Mouse (Mus musculus): Measurements from ENCODE around the gene Zbtb3. TPM values are rescaled to one million over a fixed set of nuclear protein-coding genes. Genes with fewer than 3 reads are reported as not detected.
A peak's percentile ranks its signal among the peaks of the same experiment; 100 is the strongest.
"Not testable (repeated sequence)": the region's sequence is repeated elsewhere in the genome, so short reads cannot be mapped to it uniquely, and the experiment has no call there.

The Zbtb3 gene
- total RNA-seq, 2 experiments from 2014 or later = 1.9 to 2.1 TPM

DNA sequence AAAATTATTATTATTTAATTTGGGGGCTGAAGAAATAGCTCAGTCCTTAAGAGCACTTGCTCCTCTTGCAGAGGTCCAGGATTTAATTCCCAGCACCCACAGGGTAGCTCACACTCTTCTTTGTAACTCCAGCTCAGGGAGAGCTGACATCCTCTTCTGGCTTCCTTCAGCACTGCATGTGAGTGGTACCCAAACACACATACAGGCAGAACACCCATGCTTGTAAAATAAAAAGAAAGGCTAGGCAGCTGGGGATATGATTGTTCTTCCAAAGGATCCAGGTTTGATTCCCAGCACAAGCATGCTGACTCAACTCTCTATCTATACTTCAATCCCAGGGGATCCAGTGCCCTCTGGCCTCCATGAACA is 3.4 kb upstream of the Zbtb3 start:
- no peak for DNase-seq (ENCODE audit: low spot score)
- intact Hi-C loops (cut with DNase I) = loop anchor here (2.0 kb wide), 1 partner anchor 20 kb away; the partner anchor contains the start of gene Ttc9c

DNA sequence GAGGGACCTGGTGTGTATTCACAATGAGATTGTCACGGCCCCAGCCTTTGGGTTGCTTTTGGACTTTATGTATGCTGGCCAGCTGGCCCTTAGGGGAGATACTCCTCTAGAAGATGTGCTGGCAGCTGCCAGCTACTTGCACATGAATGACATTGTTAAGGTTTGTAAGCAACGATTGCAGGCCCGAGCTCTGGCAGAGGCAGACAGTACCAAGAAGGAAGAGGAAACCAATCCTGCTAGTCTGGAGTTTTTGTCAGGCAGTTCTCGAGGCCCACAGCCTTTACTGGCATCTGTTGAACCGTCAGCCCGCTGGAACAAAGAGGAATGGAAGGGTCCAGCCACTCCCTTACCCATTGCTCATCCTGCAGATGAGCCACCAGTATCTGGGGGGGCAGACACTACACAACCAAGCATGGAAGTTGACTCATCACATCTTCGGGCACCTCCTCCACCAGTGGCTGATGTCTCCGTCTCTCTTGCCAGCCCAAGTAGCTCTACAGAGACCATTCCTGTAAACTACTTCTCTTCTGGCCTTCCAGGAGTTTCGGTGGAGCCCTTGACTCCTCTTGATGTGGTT is 937 bp downstream of the Zbtb3 start:
- no peak for DNase-seq (ENCODE audit: low spot score)
- intact Hi-C loops (cut with DNase I) = no loop called here

DNA sequence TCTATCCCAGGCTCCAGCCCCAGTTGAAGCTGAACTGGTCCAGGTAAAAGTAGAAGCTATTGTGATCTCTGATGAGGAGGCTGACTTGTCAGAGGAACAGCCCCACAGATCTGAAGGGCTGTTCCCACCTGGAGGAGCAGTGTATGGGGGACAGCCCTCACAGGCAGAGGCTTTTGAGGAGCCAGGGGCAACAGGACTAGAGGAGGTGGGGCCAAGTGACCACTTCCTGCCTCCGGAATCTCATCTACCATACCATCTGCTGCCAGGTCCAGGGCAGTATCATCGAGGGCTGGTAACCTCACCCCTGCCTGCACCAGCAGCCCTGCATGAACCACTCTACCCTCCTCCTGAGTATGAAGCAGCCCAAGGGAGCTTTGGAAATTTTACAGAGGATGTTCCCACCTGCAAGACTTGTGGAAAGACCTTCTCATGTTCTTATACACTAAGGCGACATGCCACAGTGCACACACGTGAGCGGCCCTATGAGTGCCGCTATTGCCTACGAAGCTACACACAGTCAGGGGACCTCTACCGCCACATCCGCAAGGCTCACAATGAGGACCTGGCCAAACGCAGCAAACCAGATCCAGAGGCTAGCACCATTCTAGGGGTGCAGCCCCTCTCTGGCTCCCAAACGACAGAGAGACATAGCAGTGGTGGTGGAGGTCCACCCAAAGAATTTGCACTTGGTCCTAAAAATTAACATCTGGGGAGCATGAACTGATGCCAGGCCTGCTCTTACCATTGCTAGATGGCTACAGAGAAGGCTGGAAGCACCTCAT is 1.7 kb downstream of the Zbtb3 start:
- intact Hi-C loops (cut with DNase I) = no loop called here
- no peak for DNase-seq (ENCODE audit: low spot score)

DNA sequence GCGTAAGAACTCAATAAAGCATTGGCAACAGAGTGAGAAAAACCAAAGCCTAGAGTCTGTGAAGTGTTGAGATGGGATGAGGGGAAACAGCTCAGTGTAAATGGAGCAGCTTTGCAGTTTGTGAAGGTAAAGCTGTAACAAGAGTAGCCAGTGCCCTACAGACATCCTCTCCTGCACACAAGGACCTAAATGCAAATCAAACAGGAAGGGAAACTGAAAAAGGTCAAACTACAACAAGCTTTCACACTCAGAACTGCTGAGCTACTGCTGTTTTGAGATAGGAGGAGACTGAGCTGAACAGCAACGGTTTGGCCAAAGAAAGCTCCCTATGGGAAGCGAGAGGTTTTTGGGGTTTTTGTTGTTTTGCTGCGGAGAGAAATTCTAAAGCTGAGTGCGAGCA is 4.5 kb downstream of the Zbtb3 start:
- intact Hi-C loops (cut with DNase I) = no loop called here
- no peak for DNase-seq (ENCODE audit: low spot score)

DNA sequence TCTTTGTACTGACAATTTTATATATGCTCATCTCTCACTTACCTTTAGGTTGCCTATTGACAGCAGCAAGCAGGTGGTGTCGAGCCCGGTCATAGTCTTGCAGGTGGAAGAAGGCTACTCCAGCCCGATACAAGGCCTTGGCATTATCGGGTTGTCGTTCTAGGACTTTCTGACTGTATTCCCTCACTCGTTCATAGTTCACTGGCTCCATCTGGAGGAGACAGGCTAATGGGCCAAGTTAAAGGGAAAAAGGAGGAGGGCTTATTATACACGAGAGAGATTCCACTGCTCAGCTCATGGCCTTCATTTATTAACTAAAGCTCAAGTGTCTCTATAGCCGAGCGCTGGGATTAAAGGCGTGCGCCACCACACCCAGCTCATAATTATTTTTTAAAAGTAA is 13.5 kb downstream of the Zbtb3 start:
- intact Hi-C loops (cut with DNase I) = loop anchor here (5.0 kb wide), 1 partner anchor 94 kb away; the partner anchor contains the start of gene Slc3a2
- no peak for DNase-seq (ENCODE audit: low spot score)

DNA sequence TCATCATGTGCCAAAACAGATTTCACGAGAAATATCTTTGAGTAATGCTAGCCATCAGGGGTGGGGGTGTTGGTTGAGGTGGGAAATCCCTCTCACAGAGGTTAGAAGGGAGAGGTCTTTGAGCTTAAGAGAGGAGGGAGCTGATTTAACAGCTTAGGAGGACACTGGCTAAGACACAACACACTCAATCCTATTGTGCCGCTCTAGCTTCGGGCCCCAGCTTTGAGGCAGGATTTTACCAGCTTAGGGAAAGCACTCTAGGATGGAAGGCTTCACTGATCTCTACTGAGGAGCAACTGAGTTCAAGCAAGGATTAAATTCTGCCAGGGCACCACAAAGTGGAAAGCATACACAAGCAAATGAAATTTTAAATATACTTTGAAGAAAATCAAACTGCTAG is 14.6 kb downstream of the Zbtb3 start:
- intact Hi-C loops (cut with DNase I) = loop anchor here (5.0 kb wide), 1 partner anchor 95 kb away; the partner anchor contains the start of gene Slc3a2
- DNase-seq (ENCODE audit: low spot score) = no peak

DNA sequence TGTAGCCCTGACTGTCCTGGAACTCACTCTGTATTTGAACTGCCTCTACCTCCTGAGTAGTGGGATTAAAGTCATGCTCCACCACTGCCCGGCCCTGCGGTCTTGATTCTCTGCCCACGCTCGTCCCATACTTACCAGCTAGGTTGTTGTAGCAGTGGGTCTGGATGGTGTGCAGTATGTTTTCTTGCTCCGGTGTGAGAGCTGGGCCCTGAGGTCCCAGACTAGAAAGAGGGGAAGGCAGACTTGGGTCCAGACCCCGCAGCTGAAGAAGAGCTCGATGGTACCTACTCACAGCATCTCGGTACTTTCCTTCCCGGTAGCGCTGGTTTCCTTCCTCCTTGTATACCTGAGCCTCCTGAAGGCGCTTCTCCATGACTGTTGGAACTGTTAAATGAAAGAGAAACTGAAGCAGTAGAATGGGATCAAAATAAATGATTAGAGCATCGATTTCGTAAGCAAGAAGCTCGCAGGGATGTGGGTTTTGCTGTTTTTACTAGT is 16.0 kb downstream of the Zbtb3 start:
- intact Hi-C loops (cut with DNase I) = loop anchor here (2.0 to 5.0 kb wide), 2 partner anchors 20 to 96 kb away; partner anchors contain the start of genes Polr2g and Slc3a2
- no peak for DNase-seq (ENCODE audit: low spot score)

DNA sequence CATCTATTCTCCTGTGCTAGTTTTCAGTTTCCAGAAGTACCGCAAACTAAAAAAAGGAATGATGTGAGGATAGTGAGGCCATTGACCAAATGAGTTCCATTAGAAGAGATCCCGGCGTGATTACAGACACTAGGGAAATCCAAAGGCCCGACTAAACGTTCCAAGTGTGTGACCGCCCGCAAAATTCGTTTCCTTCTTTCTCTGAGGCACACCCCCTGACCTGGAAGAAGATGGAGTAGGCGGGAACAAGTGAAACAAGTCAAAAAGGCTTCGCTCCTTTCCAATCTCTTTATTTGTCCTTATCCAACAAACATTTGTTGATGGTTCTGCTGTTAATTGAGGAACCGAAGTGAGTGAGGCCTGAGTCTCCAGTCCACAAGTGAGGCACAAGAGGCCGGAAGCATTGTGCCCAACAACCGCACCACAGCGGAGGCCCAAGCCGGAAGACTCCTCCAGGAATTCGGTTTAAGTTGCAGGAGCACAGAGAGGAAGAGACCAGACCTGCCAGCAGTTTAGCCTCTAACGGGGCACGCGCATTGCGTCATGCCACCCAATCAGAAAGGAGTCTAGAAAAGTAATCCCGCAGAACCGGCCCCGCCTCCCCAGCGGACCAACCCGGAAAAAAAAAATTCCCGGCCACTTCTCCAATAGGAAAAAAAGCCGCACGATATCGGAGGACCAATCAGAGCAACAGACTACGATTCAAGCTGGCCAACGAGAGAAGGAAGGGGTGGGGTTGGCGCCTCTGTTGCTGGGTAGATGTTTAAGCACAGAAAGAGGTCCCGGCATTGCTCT is 16.6 kb downstream of the Zbtb3 start, which contains the start of gene Ttc9c:
Gene Ttc9c (minus strand): TSS at position 533 of the 795 bp plus-strand sequence.
- intact Hi-C loops (cut with DNase I) = loop anchor here (2.0 to 5.0 kb wide), 2 partner anchors 20 to 97 kb away; partner anchors contain the start of genes Polr2g and Slc3a2

DNA sequence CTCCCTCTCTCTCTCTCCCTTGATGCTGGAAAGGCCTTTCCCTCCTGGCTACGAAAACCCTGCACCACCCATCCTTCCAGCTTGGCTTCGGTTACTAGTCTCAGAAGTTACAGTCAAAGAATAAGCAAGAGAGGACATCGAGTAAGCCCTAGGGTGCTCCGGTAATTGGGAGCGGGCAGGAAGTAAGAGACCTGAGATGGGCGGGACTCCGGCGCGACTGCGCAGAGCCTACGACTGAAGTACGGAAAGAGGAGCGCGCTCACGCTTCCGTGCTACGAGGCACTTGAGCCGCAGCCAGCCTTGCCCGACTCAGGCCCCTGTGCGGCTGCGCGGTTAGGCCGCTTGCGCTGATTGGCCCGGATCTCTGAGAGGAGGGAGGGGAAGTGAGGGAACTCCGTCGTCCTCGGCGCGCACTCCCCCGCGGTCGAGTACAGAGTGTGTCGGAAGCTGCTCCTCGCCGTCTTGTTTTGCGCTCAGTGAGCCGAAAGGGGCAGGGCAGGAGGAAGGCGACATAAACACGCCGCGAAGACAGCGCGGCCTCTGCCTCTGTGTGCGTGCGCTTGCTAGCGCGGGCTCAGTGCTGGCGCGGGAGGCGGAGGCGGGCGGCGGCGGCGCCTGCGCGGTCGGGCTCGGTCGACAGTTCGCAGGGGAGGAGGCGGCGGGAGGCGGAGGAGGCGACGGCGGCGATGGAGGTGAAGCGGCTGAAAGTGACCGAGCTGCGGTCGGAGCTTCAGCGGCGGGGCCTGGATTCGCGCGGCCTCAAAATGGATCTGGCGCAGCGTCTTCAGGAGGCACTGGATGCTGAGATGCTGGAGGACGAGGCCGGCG is 17.5 kb downstream of the Zbtb3 start, which contains the start of gene Hnrnpul2:
Gene Hnrnpul2 (plus strand): TSS at position 415 of the 828 bp plus-strand sequence.
- DNase-seq (ENCODE audit: low spot score) = peak; percentile 99
- intact Hi-C loops (cut with DNase I) = loop anchor here (2.0 to 5.0 kb wide), 2 partner anchors 21 to 98 kb away; partner anchors contain the start of genes Polr2g and Slc3a2

More for the DNA sequence above, 16.6 kb downstream of the Zbtb3 start, which contains the start of gene Ttc9c:
- DNase-seq (ENCODE audit: low spot score) = peak; percentile 95

DNA sequence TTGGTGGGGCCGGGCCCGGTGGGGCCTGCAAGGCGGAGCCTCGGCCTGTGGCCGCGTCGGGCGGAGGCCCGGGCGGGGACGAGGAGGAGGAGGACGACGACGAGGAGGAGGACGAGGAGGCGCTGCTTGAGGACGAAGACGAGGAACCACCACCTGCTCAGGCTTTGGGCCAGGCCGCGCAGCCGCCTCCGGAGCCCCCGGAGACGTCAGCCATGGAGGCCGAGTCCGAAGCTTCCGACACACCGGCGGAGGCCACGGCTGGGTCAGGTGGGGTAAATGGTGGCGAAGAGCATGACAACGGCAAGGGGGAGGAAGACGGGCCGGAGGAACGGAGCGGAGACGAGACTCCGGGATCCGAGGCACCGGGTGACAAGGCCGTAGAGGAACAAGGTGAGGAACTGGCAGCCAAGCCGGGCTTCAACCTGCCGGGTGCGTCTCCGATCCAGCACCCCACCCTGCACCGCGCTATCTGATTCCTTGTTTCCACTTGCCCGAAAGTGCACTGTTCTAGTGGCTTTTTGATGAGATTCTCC is 18.1 kb downstream of the Zbtb3 start:
- no peak for DNase-seq (ENCODE audit: low spot score)
- intact Hi-C loops (cut with DNase I) = no loop called here

DNA sequence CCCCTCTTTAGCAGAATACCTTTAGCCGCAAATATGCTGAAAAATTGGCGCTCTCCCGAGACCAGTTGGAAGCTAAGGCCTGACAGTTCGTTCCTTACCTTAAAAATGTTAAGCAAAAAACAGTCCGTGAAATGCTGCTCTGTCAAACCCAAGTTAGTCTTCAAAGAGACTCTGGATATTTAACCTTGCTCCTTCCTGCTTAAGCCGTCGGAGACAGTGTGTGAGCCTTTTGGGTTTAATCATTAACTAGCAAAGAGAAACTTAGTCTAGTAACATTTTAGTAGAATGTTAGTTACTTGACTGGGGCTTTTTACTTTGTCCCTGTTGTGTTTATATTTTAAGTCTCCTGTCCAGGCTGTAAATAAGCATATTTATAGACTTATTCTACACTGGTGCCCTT is 18.8 kb downstream of the Zbtb3 start:
- intact Hi-C loops (cut with DNase I) = no loop called here
- no peak for DNase-seq (ENCODE audit: low spot score)

DNA sequence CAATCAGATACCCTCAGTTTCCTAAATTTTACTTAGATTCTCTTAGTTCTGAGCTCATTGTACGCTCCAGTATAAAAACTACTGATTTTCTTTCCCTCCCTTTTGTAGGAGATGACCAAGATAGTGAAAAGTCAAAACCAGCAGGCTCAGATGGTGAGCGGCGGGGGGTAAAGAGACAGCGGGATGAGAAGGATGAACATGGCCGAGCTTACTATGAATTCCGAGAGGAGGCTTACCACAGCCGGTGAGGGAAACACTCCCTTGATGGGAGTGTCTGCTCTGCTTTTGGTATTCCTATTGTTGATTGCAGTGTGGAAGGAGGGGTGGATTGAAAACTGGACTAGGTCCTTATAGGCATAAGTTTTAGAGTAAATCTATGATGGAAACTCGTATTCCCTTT is 20.3 kb downstream of the Zbtb3 start:
- intact Hi-C loops (cut with DNase I) = no loop called here
- no peak for DNase-seq (ENCODE audit: low spot score)

DNA sequence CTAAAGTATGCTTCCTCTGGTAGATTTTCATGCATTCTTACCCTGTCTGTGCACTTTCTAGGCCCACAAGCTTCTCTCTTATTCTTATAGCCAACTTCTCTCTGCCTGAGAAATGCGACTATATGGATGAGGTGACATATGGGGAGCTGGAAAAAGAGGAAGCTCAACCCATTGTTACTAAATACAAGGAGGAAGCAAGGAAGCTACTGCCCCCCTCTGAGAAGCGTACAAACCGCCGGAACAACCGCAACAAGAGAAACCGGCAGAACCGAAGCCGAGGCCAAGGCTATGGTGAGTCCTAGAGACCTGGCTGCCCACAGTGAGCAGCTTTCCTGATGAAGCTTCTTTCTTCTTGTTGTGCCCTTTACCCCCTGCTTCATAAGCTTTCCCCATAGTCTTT is 27.3 kb downstream of the Zbtb3 start, which contains the start of gene AC129217.1:
Gene AC129217.1 (plus strand): TSS at position 114 of the 400 bp plus-strand sequence.
- intact Hi-C loops (cut with DNase I) = no loop called here
- no peak for DNase-seq (ENCODE audit: low spot score)

DNA sequence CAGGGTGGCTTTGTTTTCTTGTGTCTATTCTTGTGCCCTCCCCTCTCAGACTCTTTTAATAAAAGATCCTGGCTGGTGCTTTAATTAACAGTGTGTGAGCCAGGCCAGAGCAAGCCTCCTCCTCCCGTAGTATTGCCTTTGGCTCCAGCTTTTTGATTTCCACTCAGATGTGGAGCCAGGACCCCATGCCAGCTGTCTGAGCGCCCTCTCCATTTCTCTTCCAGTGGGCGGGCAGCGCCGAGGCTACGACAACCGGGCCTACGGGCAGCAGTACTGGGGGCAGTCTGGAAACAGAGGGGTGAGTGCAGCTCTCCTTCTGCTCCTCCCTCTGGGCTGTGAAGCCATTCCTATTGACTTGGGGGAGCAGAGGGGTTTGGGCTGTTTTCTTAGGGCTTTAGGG is 28.3 kb downstream of the Zbtb3 start:
- DNase-seq (ENCODE audit: low spot score) = no peak
- intact Hi-C loops (cut with DNase I) = no loop called here

DNA sequence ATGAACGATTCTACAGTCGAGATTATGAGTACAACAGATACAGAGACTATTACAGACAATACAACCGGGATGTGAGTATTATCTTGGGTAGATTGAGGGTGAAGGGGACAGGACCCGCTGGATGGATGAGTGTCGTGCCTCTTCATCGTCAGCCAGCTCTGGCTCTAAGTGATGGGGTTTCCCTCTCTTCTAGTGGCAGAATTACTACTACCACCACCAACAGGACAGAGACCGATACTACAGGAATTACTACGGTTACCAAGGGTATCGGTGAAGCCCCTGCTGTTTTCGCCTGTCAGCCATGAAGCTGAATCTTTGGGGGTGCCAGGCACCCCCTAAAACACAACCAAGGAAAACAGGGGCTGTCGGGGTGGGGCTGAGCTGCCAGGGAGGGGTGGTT is 28.9 kb downstream of the Zbtb3 start:
- intact Hi-C loops (cut with DNase I) = no loop called here
- DNase-seq (ENCODE audit: low spot score) = no peak

DNA sequence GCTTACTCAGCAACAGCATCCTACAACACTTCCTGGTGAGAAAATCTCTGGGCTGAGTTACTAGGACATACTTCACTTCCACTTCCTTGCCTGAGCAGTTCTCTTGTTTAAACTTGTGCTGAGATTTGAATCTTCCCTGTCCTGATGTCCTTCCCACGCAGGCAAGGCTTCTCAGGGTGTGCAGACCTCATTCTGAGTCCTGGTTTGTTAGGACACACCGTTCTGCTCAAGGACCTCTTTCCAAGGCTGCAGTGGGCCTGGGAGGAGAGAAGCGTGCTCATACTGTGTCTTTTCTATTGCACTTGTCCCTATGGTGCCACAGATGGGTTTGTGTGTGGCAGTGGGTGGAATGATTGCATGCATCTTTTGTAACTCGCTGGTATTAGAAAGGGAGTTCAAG is 30.6 kb downstream of the Zbtb3 start:
- no peak for DNase-seq (ENCODE audit: low spot score)
- intact Hi-C loops (cut with DNase I) = no loop called here

DNA sequence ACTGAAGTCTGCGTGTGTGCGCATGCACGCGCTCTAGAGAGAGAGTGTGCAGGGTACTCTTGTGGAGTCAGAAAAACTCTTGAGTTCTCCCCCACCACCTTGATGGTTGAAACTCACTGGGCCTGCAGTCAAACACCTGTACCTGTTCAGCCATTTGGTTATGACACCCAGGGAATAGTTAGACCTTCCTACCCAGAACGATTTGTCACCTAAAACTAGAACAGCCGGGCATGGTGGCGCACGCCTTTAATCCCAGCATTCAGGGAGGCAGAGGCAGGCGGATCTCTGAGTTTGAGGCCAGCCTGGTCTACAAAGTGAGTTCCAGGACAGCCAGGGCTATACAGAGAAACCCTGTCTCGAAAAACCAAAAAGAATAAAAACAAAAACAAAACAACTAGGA is 34.0 kb downstream of the Zbtb3 start:
- DNase-seq (ENCODE audit: low spot score); intact Hi-C loops (cut with DNase I): not testable (repeated sequence)

DNA sequence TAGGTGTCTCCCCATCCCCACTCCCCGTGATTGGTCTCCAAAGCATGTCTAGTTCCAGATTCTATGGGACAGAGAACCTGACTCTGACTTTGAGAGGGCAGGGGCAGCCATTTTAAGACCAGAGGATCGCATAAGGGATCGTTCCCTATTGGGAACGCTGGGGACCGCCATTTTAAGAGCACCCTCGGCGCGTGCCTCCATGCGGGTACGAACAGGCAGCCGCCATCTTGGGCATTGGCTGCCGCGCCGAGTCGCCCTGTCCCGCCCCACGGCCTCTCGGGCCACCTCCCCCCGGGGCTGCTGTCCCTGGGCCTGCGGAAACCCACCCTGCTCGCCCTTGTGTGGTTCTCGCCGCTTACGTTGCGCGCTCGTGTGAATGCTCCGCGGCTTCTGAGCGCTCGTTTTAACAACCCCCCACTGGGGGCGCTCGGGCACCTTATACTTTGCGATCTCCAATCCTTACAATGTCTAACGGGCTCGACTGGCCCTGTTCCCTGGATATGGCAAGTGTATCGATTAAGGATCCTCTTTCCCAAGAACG is 35.0 kb downstream of the Zbtb3 start, which contains the start of gene Bscl2:
Gene Bscl2 (plus strand): TSS at position 217 of the 541 bp plus-strand sequence.
- peak; percentile 66 for DNase-seq (ENCODE audit: low spot score)
- intact Hi-C loops (cut with DNase I) = no loop called here
